Mouse (Mus musculus): ENCODE data around the gene Rasl12.

Gene Rasl12

GRCm38 (mm10) chr9:65435671-65436301 lies 37.5 kb downstream of the Rasl12 start, which contains the start of gene Mtfmt:
Mtfmt (plus strand) TSS chr9:65435782.
- peak; percentile 82 to 90 for DNase-seq (ENCODE audit: low spot score in 2 of 2)

- no peak for DNase-seq (ENCODE audit: low spot score in 2 of 2)
These were observed 46.4 kb downstream of the Rasl12 start for GRCm38 (mm10) chr9:65444692-65445091.

- no peak for DNase-seq (ENCODE audit: low spot score in 2 of 2)
These were observed 49.6 kb downstream of the Rasl12 start for GRCm38 (mm10) chr9:65447951-65448350.

GRCm38 (mm10) chr9:65458975-65459374 lies 60.7 kb downstream of the Rasl12 start:
- no peak for DNase-seq (ENCODE audit: low spot score in 2 of 2)

GRCm38 (mm10) chr9:65460198-65460597 lies 61.9 kb downstream of the Rasl12 start:
- DNase-seq (ENCODE audit: low spot score in 2 of 2) = no peak

- peak; percentile 93 to 94 for DNase-seq (ENCODE audit: low spot score in 2 of 2)
These were observed 62.6 kb downstream of the Rasl12 start, which contains the start of gene Spg21 for GRCm38 (mm10) chr9:65460732-65461442. Spg21 (plus strand) TSS chr9:65460947.

GRCm38 (mm10) chr9:65462544-65462943 lies 64.2 kb downstream of the Rasl12 start:
- DNase-seq (ENCODE audit: low spot score in 2 of 2) = no peak

GRCm38 (mm10) chr9:65464161-65464560 lies 65.9 kb downstream of the Rasl12 start:
- no peak for DNase-seq (ENCODE audit: low spot score in 2 of 2)
